Mouse (Mus musculus) lung, embryonic 14.5 days (tissue): ENCODE results near the gene Glt8d1. TPM values are rescaled to one million over a fixed set of nuclear protein-coding genes. Genes with fewer than 3 reads are reported as not detected.

Experiments used
- ATAC-seq: fragments of 200-750 bp; cut with Nextera tagmentation; 2 replicates; pipeline ENCODE4 v1.8.0; 2017; ENCODE audit warnings: mild to moderate bottlenecking, moderate TSS enrichment, moderate library complexity; ENCODE audit not compliant: insufficient read depth
- DNase-seq: peaks from one replicate; pipeline ENCODE4 v3.0.0-alpha.2; 2015
- H3K27ac ChIP-seq: fragments of 300-500 bp; sonication (generic); 2 replicates; pipeline ENCODE4 v1.5.1; 2014; ENCODE audit warnings: low read depth, mild to moderate bottlenecking, moderate library complexity
- H3K27me3 ChIP-seq: fragments of 300-500 bp; sonication (generic); 2 replicates; pipeline ENCODE4 v1.6.1; 2014; ENCODE audit warnings: low read length, control low read depth; ENCODE audit not compliant: insufficient read depth
- H3K36me3 ChIP-seq: fragments of 300-500 bp; sonication (generic); 2 replicates; pipeline ENCODE4 v1.6.1; 2014; ENCODE audit warnings: control low read depth; ENCODE audit not compliant: insufficient read depth
- H3K4me1 ChIP-seq: fragments of 300-500 bp; sonication (generic); 2 replicates; pipeline ENCODE4 v1.6.1; 2014; ENCODE audit warnings: antibody characterized with exemption, control low read depth; ENCODE audit not compliant: insufficient read depth
- H3K4me2 ChIP-seq: fragments of 300-500 bp; sonication (generic); 2 replicates; pipeline ENCODE4 v1.6.1; 2014; ENCODE audit warnings: mild to moderate bottlenecking
- H3K4me3 ChIP-seq: fragments of 300-500 bp; sonication (generic); 2 replicates; pipeline ENCODE4 v1.5.1; 2014; ENCODE audit warnings: low read depth, low read length
- H3K9ac ChIP-seq: fragments of 300-500 bp; sonication (generic); 2 replicates; pipeline ENCODE4 v1.6.1; 2014
- H3K9me3 ChIP-seq: fragments of 300-500 bp; sonication (generic); 2 replicates; pipeline ENCODE4 v1.6.1; 2016; ENCODE audit warnings: low read depth, low read length, control low read depth
- CTCF ChIP-seq: IDR thresholded peaks from 2 replicates; pipeline ENCODE4 v1.5.1; 2016; ENCODE audit warnings: antibody characterized with exemption, low read depth
- WGBS: fragments of 180-500 bp; shearing (Covaris S2); extraction: QIAGEN DNeasy Blood & Tissue Kit; methylation state at CpG from one replicate; pipeline ENCODE4 v1.1.7; 2014; 5-methylcytosine and 5-hydroxymethylcytosine counted together
- polyA plus RNA-seq: library from polyadenylated mRNA; unstranded; fragments of >200 nt; fragmentation: Nextera tagmentation; extraction: Ambion mirVana; gene quantifications from 2 replicates; pipeline ENCODE4 v1.2.1, GENCODE M21; 2014

The Glt8d1 gene
- 69.1 and 69.6 TPM in 2 replicates for polyA plus RNA-seq

DNA sequence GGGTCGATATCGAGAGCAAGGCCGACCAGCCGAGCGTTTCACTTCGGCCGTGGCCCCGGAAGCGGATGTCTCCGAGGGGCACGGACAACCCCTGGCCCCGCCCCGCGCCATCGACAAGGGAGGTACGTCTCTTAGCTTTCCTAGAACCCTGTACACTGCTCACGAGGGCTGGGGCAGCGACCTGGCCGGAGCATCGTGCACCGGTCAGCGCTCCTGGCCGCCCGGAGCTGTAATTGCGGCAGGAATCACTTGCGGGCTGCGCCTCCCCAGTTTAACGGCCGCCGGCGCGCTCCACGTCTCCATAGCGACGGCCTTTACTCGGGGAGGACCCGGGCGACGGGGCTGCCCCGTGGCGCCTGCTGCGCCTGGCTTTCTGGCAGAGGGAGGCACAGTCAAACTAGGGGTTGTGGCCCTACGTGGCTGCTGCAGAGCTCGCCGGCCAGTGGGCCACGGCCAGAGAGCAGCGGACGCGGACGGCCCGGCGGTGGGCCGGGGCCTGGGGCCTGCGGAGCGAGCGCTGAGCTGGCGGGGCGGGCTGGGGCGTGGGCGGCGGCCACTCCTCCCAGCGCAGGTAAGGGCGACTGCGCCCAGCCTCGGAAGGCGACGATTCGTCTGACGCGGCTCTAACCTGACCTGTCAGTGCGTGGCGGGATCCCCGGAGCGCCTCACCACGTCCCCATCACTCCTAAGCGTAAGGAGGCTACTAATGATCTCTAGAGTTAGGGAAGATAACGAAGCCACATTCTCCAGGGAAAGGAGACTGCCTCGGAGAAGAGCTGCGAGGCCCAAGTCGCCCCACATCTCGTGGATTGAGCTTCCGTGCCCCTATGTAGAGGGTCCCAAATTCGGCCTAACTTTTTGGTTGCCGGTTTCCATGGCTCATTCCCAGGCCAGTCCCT lies at the start of gene Glt8d1, which contains the start of gene Spcs1:
Gene Glt8d1 (plus strand): TSS at position 94 of the 899 bp plus-strand sequence.
Gene Spcs1 (minus strand): TSS at position 366 of the 899 bp plus-strand sequence.
- H3K27ac ChIP-seq: peak within 1 kb of the TSS; percentile 87
- H3K4me2 ChIP-seq: peak within 1 kb of the TSS; percentile 68
- TF ChIP-seq CTCF: no peak
- DNase-seq (peak; percentile 89), ATAC-seq (peak; percentile 94)
- H3K36me3 ChIP-seq: peaks cover 18% of the 10 kb centered on the region; the same call in 1 of the 2 replicates
- no peaks in the 10 kb centered on the region for H3K27me3 ChIP-seq
- under 1% methylated on average over 84 of the region's 84 CpGs for whole genome bisulfite sequencing
- H3K4me1 ChIP-seq: 0 out of 2 replicates have a peak, but pooled peaks cover 4% of the 10 kb centered on the region
- H3K4me3 ChIP-seq: peak within 1 kb of the TSS; percentile 92
- H3K9ac ChIP-seq: peak within 1 kb of the TSS; percentile 67
- no peaks in the 10 kb centered on the region for H3K9me3 ChIP-seq

DNA sequence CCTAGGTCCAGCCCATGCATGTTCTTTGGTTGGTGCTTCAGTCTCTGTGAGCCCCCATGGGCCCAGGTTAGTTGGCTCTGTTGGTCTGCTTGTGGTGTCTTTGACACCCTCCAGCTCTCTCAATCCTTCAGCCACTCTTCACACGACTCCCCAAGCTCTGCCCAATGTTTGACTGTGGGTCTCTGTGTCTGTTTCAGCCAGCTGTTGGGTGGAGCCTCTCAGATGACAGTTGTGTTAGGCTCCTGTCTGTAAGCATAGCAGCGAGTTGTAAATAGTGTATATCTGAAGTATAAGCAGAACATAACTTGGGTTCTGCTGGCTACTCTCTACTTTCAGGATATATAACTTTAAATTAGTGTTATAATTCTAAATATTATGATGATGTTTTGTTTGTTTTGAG lies 42.7 kb upstream of the Glt8d1 start:
- H3K4me2 ChIP-seq: no peak overlapping the region

DNA sequence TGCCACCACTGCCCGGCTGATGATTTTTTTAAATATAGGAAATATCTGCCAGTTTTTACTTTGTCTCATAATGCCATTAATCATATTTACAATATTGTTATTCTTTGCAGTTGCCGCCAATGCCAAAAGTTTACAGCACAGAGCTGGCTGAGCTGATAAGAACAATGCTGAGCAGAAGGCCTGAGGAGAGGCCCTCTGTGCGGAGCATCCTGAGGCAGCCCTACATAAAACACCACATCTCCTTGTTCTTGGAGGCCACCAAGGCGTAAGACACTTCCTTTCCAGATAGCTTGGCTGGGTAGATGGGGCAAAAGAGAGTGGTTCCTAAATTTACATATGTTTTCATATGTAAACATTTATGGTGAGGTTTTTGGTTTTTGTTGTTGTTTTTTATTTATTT lies 42.2 kb upstream of the Glt8d1 start:
- Histone ChIP-seq H3K4me1 (no peaks in the 10 kb centered on the region), H3K9ac (no peak overlapping the region), H3K4me2 (no peak overlapping the region), H3K27me3 (no peaks in the 10 kb centered on the region), H3K36me3 (peaks cover 13% of the 10 kb centered on the region; the same call in 1 of the 2 replicates), H3K4me3 (no peak overlapping the region), H3K9me3 (no peaks in the 10 kb centered on the region), H3K27ac (no peak overlapping the region)
- DNase-seq: no peak
- TF ChIP-seq CTCF: no peak
- WGBS: 83% methylated on average over 4 of the region's 4 CpGs
- no peak for ATAC-seq

More for the DNA sequence above, 42.7 kb upstream of the Glt8d1 start:
- Histone ChIP-seq H3K27ac (no peak overlapping the region), H3K36me3 (peaks cover 9% of the 10 kb centered on the region; the same call in 1 of the 2 replicates), H3K9ac (no peak overlapping the region), H3K27me3 (no peaks in the 10 kb centered on the region), H3K4me1 (no peaks in the 10 kb centered on the region), H3K4me3 (no peak overlapping the region), H3K9me3 (no peaks in the 10 kb centered on the region)
- TF ChIP-seq CTCF: no peak
- 71% methylated on average over 2 of the region's 2 CpGs for WGBS
- ATAC-seq (no peak), DNase-seq (no peak)

DNA sequence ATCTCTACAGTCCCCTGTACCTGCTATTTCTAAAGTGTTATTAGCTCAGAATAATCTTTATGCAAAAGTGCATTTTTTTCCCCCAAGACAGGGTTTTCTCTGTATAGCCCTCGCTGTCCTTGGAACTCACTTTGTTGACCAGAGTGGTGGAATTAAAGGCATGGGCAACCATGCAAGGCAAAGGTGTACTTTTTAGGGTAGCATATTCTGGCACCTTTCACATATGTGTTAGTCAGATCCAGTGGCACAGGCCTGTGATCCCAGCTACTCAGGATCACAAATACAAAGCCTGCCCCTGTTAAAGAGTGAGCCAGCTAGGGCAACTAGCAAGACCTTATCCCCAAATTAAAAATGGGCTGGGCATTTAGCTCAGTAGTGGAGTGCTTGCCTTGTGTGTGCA lies 40.8 kb upstream of the Glt8d1 start:
- Histone ChIP-seq H3K9me3 (no peaks in the 10 kb centered on the region), H3K27ac (no peak overlapping the region), H3K4me1 (no peaks in the 10 kb centered on the region), H3K36me3 (peaks cover 13% of the 10 kb centered on the region; the same call in 1 of the 2 replicates), H3K4me2 (no peak overlapping the region), H3K9ac (no peak overlapping the region), H3K27me3 (no peaks in the 10 kb centered on the region), H3K4me3 (no peak overlapping the region)
- no peak for ATAC-seq
- 78% methylated on average over 1 of the region's 1 CpGs for WGBS
- no peak for TF ChIP-seq CTCF
- no peak for DNase-seq

DNA sequence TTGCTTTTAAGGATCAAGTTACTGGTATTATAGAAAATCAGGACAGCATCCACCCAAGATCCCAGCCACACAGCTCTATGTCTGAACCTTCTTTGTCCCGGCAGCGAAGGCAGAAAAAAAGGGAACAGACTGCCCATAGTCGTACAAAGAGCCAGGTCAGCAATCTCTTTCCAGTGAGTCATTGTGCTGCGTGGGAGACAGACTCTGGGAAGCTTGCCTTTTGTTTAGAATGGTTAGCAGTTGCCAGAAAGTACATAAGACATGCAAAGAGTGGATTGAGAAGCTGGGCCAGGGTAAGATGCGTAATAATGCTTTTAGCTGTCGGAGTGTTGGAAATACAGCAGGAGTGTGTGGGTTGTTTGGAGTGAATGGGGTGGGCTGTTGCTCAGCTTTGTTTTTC lies 27.0 kb upstream of the Glt8d1 start:
- H3K36me3 ChIP-seq: peaks cover 15% of the 10 kb centered on the region; the same call in 1 of the 2 replicates
- H3K27ac ChIP-seq: no peak overlapping the region
- H3K9ac ChIP-seq: no peak overlapping the region
- H3K9me3 ChIP-seq: no peaks in the 10 kb centered on the region
- no peak for TF ChIP-seq CTCF
- no peak overlapping the region for H3K4me3 ChIP-seq
- 79% methylated on average over 6 of the region's 6 CpGs for WGBS
- no peak overlapping the region for H3K4me2 ChIP-seq
- H3K4me1 ChIP-seq: no peaks in the 10 kb centered on the region
- ATAC-seq: no peak
- DNase-seq: peak; percentile 23
- H3K27me3 ChIP-seq: no peaks in the 10 kb centered on the region

DNA sequence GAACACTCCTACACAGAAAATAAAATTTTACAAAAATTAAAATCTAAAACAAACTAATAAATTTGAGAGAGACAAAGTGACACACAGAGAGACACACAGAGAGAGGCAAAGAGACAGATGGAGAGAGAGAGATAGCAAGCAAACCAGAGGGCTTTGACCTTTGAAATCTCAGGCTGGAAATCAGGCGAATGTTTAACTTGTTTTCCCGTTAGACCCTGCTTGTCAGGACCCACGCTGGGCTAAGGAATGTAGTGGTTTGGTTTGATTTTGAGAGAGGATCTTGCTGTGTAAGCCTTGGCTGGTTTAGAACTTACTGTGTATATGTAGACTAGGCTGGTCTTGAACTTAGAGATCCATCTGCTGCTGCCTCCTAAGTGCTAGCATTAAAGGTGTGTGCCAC lies 25.0 kb upstream of the Glt8d1 start:
- Histone ChIP-seq H3K4me3 (no peak overlapping the region), H3K9ac (no peak overlapping the region), H3K4me2 (no peak overlapping the region), H3K27me3 (no peaks in the 10 kb centered on the region), H3K36me3 (peaks cover 18% of the 10 kb centered on the region; the same call in 1 of the 2 replicates), H3K9me3 (no peaks in the 10 kb centered on the region), H3K4me1 (no peaks in the 10 kb centered on the region), H3K27ac (no peak overlapping the region)
- no peak for TF ChIP-seq CTCF
- 65% methylated on average over 3 of the region's 3 CpGs for WGBS
- ATAC-seq (no peak), DNase-seq (no peak)

DNA sequence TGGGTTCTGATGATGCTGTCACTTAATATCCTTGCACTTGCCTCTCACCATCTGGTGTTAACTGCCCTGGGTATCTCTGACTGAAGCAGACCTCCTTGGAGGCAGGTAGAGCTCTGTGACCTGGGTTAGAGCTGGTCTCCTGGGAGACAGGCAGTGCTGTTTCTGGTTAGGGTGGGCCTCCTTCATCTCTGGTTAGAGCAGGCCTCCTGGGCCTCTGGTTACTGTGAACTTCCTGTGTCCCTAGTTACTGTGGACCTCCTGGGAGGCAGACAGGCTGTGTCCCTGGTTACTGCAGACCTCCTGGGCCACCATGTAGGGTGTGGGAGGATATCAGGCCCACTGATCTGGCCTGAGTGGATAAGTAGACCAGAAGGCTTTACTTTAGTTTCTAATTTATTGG lies 4.8 kb upstream of the Glt8d1 start:
- no peak for TF ChIP-seq CTCF
- peaks cover 12% of the 10 kb centered on the region; the same call in 1 of the 2 replicates for H3K36me3 ChIP-seq
- H3K4me1 ChIP-seq: no peaks in the 10 kb centered on the region
- ATAC-seq: no peak
- no peak overlapping the region for H3K4me3 ChIP-seq
- no peak overlapping the region for H3K9ac ChIP-seq
- no peak overlapping the region for H3K4me2 ChIP-seq
- no peaks in the 10 kb centered on the region for H3K27me3 ChIP-seq
- H3K27ac ChIP-seq: no peak overlapping the region
- no peak for DNase-seq
- H3K9me3 ChIP-seq: no peaks in the 10 kb centered on the region
